Mouse (Mus musculus) stomach, embryonic 14.5 days (tissue): ENCODE measurements at regions not wholly inside any gene's neighbourhood (a gene's known extent, or its start where the extent isn't known, plus 50 kb on each side); places are given as distances from the start of the nearest gene placed in this dataset.
"Not testable (repeated sequence)": the region's sequence is repeated elsewhere in the genome, so short reads cannot be mapped to it uniquely, and the experiment has no call there.

ENCODE experiments used
- ATAC-seq: fragments of 200-750 bp; cut with Nextera tagmentation; 2 replicates; pipeline ENCODE4 v1.8.0; 2017; ENCODE audit warnings: low read depth, moderate TSS enrichment; ENCODE audit not compliant: insufficient number of reproducible peaks, insufficient read depth, low FRiP score
- H3K27ac ChIP-seq: fragments of 300-500 bp; sonication (generic); 2 replicates; pipeline ENCODE4 v1.5.1; 2014; ENCODE audit warnings: mild to moderate bottlenecking, low read length, moderate library complexity, mixed read lengths
- H3K27me3 ChIP-seq: fragments of 300-500 bp; sonication (generic); 2 replicates; pipeline ENCODE4 v1.6.1; 2014; ENCODE audit warnings: low read length, control low read depth, mixed read lengths; ENCODE audit not compliant: control insufficient read depth, insufficient read depth
- H3K36me3 ChIP-seq: fragments of 300-500 bp; sonication (generic); 2 replicates; pipeline ENCODE4 v1.6.1; 2014; ENCODE audit warnings: mild to moderate bottlenecking, control low read depth, low read length, moderate library complexity, mixed read lengths; ENCODE audit not compliant: control insufficient read depth, insufficient read depth
- H3K4me1 ChIP-seq: fragments of 300-500 bp; sonication (generic); 2 replicates; pipeline ENCODE4 v1.6.1; 2014; ENCODE audit warnings: low read length, control low read depth, mixed read lengths; ENCODE audit not compliant: control insufficient read depth, insufficient read depth
- H3K4me2 ChIP-seq: fragments of 300-500 bp; sonication (generic); replicated peaks from 2 replicates; pipeline ENCODE4 v1.6.1; 2014; ENCODE audit warnings: low read depth, low read length, control low read depth
- H3K4me3 ChIP-seq: fragments of 300-500 bp; sonication (generic); 2 replicates; pipeline ENCODE4 v1.5.1; 2014; ENCODE audit warnings: low read depth, low read length, control low read depth
- H3K9ac ChIP-seq: fragments of 300-500 bp; sonication (generic); replicated peaks from 2 replicates; pipeline ENCODE4 v1.6.1; 2014; ENCODE audit warnings: low read depth, mild to moderate bottlenecking, control low read depth, low read length, moderate library complexity, mixed read lengths
- H3K9me3 ChIP-seq: fragments of 300-500 bp; sonication (generic); 2 replicates; pipeline ENCODE4 v1.6.1; 2016; ENCODE audit warnings: low read depth, low read length, control low read depth; ENCODE audit not compliant: control insufficient read depth
- WGBS: fragments of 180-500 bp; shearing (Covaris S2); extraction: QIAGEN DNeasy Blood & Tissue Kit; methylation state at CpG from one replicate; pipeline ENCODE4 v1.1.7; 2014; 5-methylcytosine and 5-hydroxymethylcytosine counted together

GRCm38 (mm10) chr6:69932297-69932696 is 859.7 kb downstream of the Rpia start:
- Histone ChIP-seq H3K27me3 (no peaks in the 10 kb centered on the region), H3K4me3 (no peak overlapping the region), H3K4me1 (no peaks in the 10 kb centered on the region), H3K27ac (no peak overlapping the region), H3K4me2 (no peak overlapping the region), H3K9ac (no peak overlapping the region), H3K36me3 (no peaks in the 10 kb centered on the region), H3K9me3 (no peaks in the 10 kb centered on the region)
- WGBS = 81% methylated on average over 2 of the region's 2 CpGs
- no peak for ATAC-seq

DNA sequence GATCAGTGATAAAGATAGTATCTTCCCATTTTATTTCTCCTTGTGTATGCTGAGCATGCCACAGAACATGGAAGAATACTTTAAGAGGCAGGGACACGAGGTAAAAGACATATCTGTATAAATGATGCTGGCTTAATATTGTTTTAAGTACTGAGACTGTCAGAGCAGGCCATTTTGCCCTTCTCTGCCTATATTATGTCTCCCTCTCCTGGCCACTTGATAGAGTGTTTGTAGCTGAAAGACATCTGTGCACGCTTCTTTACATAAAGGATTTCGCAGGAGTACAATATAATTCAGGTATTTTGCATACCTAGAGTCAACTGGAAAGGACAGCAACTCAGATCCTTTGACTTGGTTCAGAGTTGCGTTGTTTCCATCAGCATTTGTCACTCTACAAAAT is 877.3 kb downstream of the Rpia start:
- Histone ChIP-seq H3K27ac (no peak overlapping the region), H3K27me3 (no peaks in the 10 kb centered on the region), H3K4me3 (no peak overlapping the region), H3K36me3 (no peaks in the 10 kb centered on the region), H3K4me2 (no peak overlapping the region), H3K9me3 (no peaks in the 10 kb centered on the region), H3K9ac (no peak overlapping the region), H3K4me1 (no peaks in the 10 kb centered on the region)
- 68% methylated on average over 4 of the region's 4 CpGs for WGBS
- ATAC-seq = no peak

GRCm38 (mm10) chr6:69879286-69879685 is 912.7 kb downstream of the Rpia start:
- Histone ChIP-seq H3K9me3 (no peaks in the 10 kb centered on the region), H3K36me3 (no peaks in the 10 kb centered on the region), H3K9ac (no peak overlapping the region), H3K4me3 (no peak overlapping the region), H3K4me1 (no peaks in the 10 kb centered on the region), H3K27ac (no peak overlapping the region), H3K27me3 (no peaks in the 10 kb centered on the region), H3K4me2 (no peak overlapping the region)
- 85% methylated on average over 2 of the region's 2 CpGs for WGBS
- ATAC-seq = no peak

- H3K27me3 ChIP-seq, H3K36me3 ChIP-seq, H3K4me2 ChIP-seq, ATAC-seq, H3K4me3 ChIP-seq, H3K27ac ChIP-seq, H3K4me1 ChIP-seq, H3K9me3 ChIP-seq, H3K9ac ChIP-seq: not testable (repeated sequence)
- WGBS = 70% methylated on average over 2 of the region's 2 CpGs
Measured at GRCm38 (mm10) chr6:69858631-69859030, 933.4 kb downstream of the Rpia start.

DNA sequence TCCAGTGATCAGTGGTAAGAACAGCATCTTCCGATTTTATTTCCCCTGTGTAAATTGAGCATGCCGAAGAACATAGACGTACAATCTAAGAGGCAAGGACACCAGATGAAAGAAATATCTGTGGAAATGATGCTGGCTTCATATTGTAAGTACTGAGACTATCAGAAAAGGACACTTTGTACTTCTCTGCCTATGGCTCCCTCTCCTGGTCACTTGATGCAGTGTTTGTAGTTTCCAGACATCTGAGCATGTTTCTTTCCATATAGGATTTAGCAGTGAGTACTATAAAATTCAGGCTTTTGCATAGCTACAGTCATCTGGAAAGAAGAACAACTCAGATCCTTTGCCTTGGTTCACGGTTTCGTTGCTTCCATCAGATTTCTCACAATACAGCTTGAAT is 963.4 kb downstream of the Rpia start:
- H3K27ac ChIP-seq, H3K27me3 ChIP-seq, H3K4me3 ChIP-seq, ATAC-seq, H3K9ac ChIP-seq, H3K4me2 ChIP-seq, H3K4me1 ChIP-seq, H3K9me3 ChIP-seq, H3K36me3 ChIP-seq: not testable (repeated sequence)
- whole genome bisulfite sequencing = 73% methylated on average over 5 of the region's 5 CpGs

- H3K27me3 ChIP-seq, H3K9me3 ChIP-seq, ATAC-seq, H3K4me2 ChIP-seq, H3K36me3 ChIP-seq, H3K27ac ChIP-seq, H3K9ac ChIP-seq, H3K4me1 ChIP-seq, H3K4me3 ChIP-seq: not testable (repeated sequence)
Measured at GRCm38 (mm10) chr6:69814972-69815371, 977.1 kb downstream of the Rpia start.

DNA sequence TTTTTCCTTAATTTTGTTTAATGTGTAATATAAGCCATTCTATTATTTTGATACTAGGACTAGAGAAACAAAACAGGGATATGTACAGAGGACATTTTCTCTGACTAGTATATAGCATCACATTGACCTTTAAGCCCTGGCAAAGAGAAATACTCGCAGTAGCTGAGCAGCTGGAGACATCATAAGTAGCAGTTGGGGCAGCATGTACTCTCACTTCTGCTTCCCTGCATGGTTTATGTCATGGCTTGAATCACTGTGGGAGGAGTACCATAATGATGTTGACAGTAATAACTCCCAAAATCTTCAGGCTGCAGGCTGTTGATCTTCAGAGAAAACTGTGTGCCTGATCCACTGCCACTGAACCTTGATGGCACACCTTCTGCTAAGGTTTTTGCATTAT is 977.7 kb downstream of the Rpia start:
- ATAC-seq, H3K4me3 ChIP-seq, H3K4me2 ChIP-seq, H3K27ac ChIP-seq, H3K9me3 ChIP-seq, H3K4me1 ChIP-seq, H3K9ac ChIP-seq, H3K36me3 ChIP-seq, H3K27me3 ChIP-seq: not testable (repeated sequence)
- WGBS = 47% methylated on average over 1 of the region's 1 CpGs

DNA sequence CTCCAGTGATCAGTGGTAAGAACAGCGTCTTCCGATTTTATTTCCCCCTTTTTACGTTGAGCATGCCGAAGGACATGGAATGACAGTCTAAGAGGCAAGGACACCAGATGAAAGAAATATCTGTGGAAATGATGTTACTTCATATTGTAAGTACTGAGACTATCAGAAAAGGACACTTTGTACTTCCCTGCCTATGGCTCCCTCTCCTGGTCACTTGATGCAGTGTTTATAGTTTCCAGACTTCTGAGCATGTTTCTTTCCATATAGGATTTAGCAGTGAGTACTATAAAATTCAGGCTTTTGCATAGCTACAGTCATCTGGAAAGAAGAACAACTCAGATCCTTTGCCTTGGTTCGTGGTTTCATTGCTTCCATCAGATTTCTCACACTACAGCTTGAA is 1011.7 kb downstream of the Rpia start:
- not testable (repeated sequence) for H3K27ac ChIP-seq, H3K36me3 ChIP-seq, H3K9ac ChIP-seq, H3K27me3 ChIP-seq, H3K4me2 ChIP-seq, H3K9me3 ChIP-seq, ATAC-seq, H3K4me3 ChIP-seq, H3K4me1 ChIP-seq
- 71% methylated on average over 5 of the region's 5 CpGs for WGBS

DNA sequence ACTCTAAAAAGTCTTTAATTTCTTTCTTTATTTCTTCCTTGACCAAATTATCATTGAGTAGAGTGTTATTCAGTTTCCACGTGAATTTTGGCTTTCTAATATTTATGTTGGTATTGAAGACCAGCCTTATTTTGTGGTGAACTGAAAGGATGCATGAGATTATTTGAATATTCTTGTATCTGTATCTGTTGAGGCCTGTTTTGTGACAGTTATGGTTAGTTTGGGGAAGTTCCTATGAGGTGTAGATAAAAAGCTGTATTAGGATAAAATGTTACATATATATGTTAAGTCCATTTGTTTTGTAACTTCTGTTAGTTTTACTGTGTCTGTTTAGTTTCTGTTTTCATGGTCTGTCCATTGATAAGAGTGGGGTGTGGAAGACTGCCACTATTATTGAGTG is 1014.7 kb downstream of the Rpia start:
- H3K4me2 ChIP-seq, H3K9me3 ChIP-seq, H3K36me3 ChIP-seq, ATAC-seq, H3K4me1 ChIP-seq, H3K4me3 ChIP-seq, H3K27ac ChIP-seq, H3K9ac ChIP-seq, H3K27me3 ChIP-seq: not testable (repeated sequence)
- WGBS = 58% methylated on average over 1 of the region's 1 CpGs
